In the genomic region with DNA sequence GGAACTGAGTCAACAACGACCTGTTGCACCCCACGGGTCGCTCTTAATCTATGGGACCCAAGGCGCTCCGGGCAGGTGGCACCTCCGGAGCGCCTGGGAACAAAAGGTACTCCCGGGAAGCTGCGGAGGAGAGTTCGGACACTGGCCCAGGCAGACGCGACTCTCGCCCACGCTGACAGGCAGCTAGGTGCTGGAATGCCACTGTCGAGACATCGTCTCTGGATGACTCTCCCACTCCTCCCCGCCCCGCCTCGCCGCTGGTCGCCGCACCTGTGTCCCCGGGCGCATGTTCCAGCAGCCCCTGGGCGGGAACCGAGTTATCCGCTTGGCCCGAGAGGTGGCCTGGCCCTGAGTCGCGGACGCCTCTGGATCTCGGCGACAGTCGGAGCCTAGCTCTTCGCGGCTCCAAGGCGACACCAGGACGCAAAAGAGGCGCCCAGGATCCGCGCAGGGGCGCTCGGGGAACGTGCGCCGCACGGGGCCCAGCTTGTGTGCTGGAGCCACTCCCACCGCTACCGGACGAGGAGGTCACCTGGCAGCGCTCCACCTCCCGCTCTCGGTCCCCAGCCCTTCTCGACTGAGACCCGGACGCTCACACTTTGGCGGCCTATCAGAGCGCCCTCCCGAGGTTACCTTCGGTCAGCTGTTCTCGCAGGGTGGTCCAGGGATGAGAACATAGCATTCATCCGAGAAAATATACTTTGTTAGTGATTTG, we compare ENCODE assay signal across 8 mouse cellular contexts. TPM values are rescaled to one million over a fixed set of nuclear protein-coding genes. Genes with fewer than 3 reads are reported as not detected.
A peak's percentile ranks its signal among the peaks of the same experiment; 100 is the strongest.
DNase-seq lines count a peak whose midpoint lies in the region; ATAC-seq lines count a peak whose summit lies in the region.

A gene (minus strand): TSS at position 601 of the 715 bp plus-strand sequence.

- peak; percentile 30 to 52 for DNase-seq in gastrocnemius, postnatal 4 days (ENCODE audit: low spot score in 2 of 2)
- peak; percentile 79 for DNase-seq in intestine, embryonic 14.5 days (ENCODE audit: low spot score)
- peak; percentile 13 for DNase-seq in skeletal muscle tissue, adult 2 months (ENCODE audit: low read depth, low spot score)
- peak; percentile 72 for DNase-seq in yolk sac, embryonic 10.5 days (ENCODE audit: low spot score)

- no peaks in the 10 kb centered on the region for H3K9me3 ChIP-seq in intestine, embryonic 14.5 days (ENCODE audit: control insufficient read depth, low read length)
- H3K9me3 ChIP-seq in limb, embryonic 12.5 days = no peaks in the 10 kb centered on the region
- H3K9me3 ChIP-seq in midbrain, embryonic 13.5 days = no peaks in the 10 kb centered on the region

- peak within 1 kb of the TSS; percentile 47 for H3K9ac ChIP-seq in intestine, embryonic 14.5 days (ENCODE audit: low read length)
- peak within 1 kb of the TSS; percentile 51 for H3K9ac ChIP-seq in limb, embryonic 12.5 days (replicated peaks)
- H3K9ac ChIP-seq in midbrain, embryonic 13.5 days (replicated peaks) = peak within 1 kb of the TSS; percentile 63

- ATAC-seq in activated CD4-positive, CD25-positive, alpha-beta regulatory T cell, adult 4 months = peak; percentile 44
- peak; percentile 54 for ATAC-seq in common myeloid progenitor, adult 5-6 weeks (replicated peaks; ENCODE audit: low read depth, poor library complexity, severe bottlenecking)
- ATAC-seq in intestine, embryonic 14.5 days (replicated peaks; ENCODE audit: low FRiP score, low TSS enrichment, low read depth) = peak; percentile 91
- ATAC-seq in limb, embryonic 12.5 days (ENCODE audit: insufficient number of reproducible peaks, insufficient read depth, low FRiP score, low TSS enrichment, low read depth) = peak; percentile 47; the same call in 1 of the 2 replicates
- peak; percentile 86 for ATAC-seq in midbrain, embryonic 13.5 days

- H3K27me3 ChIP-seq in intestine, embryonic 14.5 days (replicated peaks; ENCODE audit: control insufficient read depth, insufficient read depth, low read length) = peaks cover 12% of the 10 kb centered on the region; the same call in 1 of the 2 replicates
- H3K27me3 ChIP-seq in limb, embryonic 12.5 days = peaks cover 32% of the 10 kb centered on the region
- peaks cover 44% of the 10 kb centered on the region for H3K27me3 ChIP-seq in midbrain, embryonic 13.5 days

- H3K27ac ChIP-seq in intestine, embryonic 14.5 days (ENCODE audit: low read depth) = no peak within 1 kb of the TSS
- no peak within 1 kb of the TSS for H3K27ac ChIP-seq in limb, embryonic 12.5 days
- no peak within 1 kb of the TSS for H3K27ac ChIP-seq in midbrain, embryonic 13.5 days

- H3K4me1 ChIP-seq in intestine, embryonic 14.5 days (replicated peaks; ENCODE audit: control insufficient read depth, insufficient read depth, low read length) = 0 out of 2 replicates have a peak, but pooled peaks cover 6% of the 10 kb centered on the region
- H3K4me1 ChIP-seq in limb, embryonic 12.5 days (replicated peaks) = peaks cover 19% of the 10 kb centered on the region
- peaks cover 17% of the 10 kb centered on the region for H3K4me1 ChIP-seq in midbrain, embryonic 13.5 days (replicated peaks)

- peak within 1 kb of the TSS; percentile 98 for H3K4me2 ChIP-seq in intestine, embryonic 14.5 days (ENCODE audit: low read length)
- peak within 1 kb of the TSS; percentile 93 for H3K4me2 ChIP-seq in limb, embryonic 12.5 days
- H3K4me2 ChIP-seq in midbrain, embryonic 13.5 days (replicated peaks) = peak within 1 kb of the TSS; percentile 99

- H3K4me3 ChIP-seq in intestine, embryonic 14.5 days (ENCODE audit: low read depth, low read length) = peak within 1 kb of the TSS; percentile 52
- peak within 1 kb of the TSS; percentile 58 for H3K4me3 ChIP-seq in limb, embryonic 12.5 days (replicated peaks)
- H3K4me3 ChIP-seq in midbrain, embryonic 13.5 days (replicated peaks) = peak within 1 kb of the TSS; percentile 57

- no peaks in the 10 kb centered on the region for H3K36me3 ChIP-seq in intestine, embryonic 14.5 days (ENCODE audit: control insufficient read depth, insufficient read depth, low read length)
- no peaks in the 10 kb centered on the region for H3K36me3 ChIP-seq in limb, embryonic 12.5 days
- H3K36me3 ChIP-seq in midbrain, embryonic 13.5 days = no peaks in the 10 kb centered on the region

- under 1% methylated on average over 62 of the region's 62 CpGs for WGBS in intestine, embryonic 14.5 days
- 1% methylated on average over 62 of the region's 62 CpGs for WGBS in limb, embryonic 12.5 days
- under 1% methylated on average over 61 of the region's 62 CpGs for WGBS in midbrain, embryonic 13.5 days

RNA-seq across cellular contexts. Expression of the gene that starts here (rescaled TPM):
- polyA plus RNA-seq in activated CD4-positive, CD25-positive, alpha-beta regulatory T cell, adult 4 months (2017; shearing (Covaris generic)) = 1 to 10 TPM; 1.2 to 1.4 TPM
- total RNA-seq in common myeloid progenitor, adult 5-6 weeks (2017) = 10.7 and 14.1 TPM in 2 replicates
- 1 to 10 TPM in 1 of 2 experiments, under 1 TPM in 1; 0.78 to 1.6 TPM for total RNA-seq in gastrocnemius, postnatal 4 days (2021)
- polyA plus RNA-seq in intestine, embryonic 14.5 days (2014; fragmentation: Nextera tagmentation; extraction: Ambion mirVana) = 1.3 and 2.7 TPM in 2 replicates
- polyA plus RNA-seq in limb, embryonic 12.5 days (2016; fragmentation: Nextera tagmentation; extraction: Ambion mirVana) = 1.1 and 1.2 TPM in 2 replicates
- polyA plus RNA-seq in midbrain, embryonic 13.5 days (2015; fragmentation: Nextera tagmentation; extraction: Ambion mirVana) = 0.15 and 0.42 TPM in 2 replicates

Comparison
In these comparisons a context has a peak if more than half of its experiments do, and no peak if none do; other contexts are left out.
1. Peak in ATAC-seq, H3K4me3 ChIP-seq, H3K9ac ChIP-seq and H3K4me2 ChIP-seq in midbrain, embryonic 13.5 days; RNA of the gene not detected or under 1 TPM.
2. DNase-seq: peak in every context shown above with its lines; median percentile 79 in intestine, embryonic 14.5 days; 72 in yolk sac, embryonic 10.5 days; 41 in gastrocnemius, postnatal 4 days; 13 in skeletal muscle tissue, adult 2 months.